Mouse (Mus musculus): Measurements from ENCODE around the gene Sgsm2. TPM values are rescaled to one million over a fixed set of nuclear protein-coding genes. Genes with fewer than 3 reads are reported as not detected.

Gene Sgsm2
- polyA plus RNA-seq, 1 experiment from 2014 or later, result 4.2 TPM

- H3K27me3 ChIP-seq (replicated peaks; ENCODE audit: control insufficient read depth, insufficient read depth, low read length), result no peaks in the 10 kb centered on the region
- peaks cover 30% of the 10 kb centered on the region for H3K4me1 ChIP-seq (ENCODE audit: control insufficient read depth, insufficient read depth, low read length)
- H3K36me3 ChIP-seq (ENCODE audit: control insufficient read depth, insufficient read depth, low read length), result peaks cover 20% of the 10 kb centered on the region
- H3K27ac ChIP-seq (ENCODE audit: low read length), result no peak overlapping the region
- no peaks in the 10 kb centered on the region for H3K9me3 ChIP-seq (ENCODE audit: control insufficient read depth, low read length)
- no peak for ATAC-seq
- no peak overlapping the region for H3K4me3 ChIP-seq (ENCODE audit: low read length)
- 92% methylated on average over 19 of the region's 19 CpGs for WGBS
- no peak overlapping the region for H3K4me2 ChIP-seq (ENCODE audit: low read depth, low read length)
- no peak overlapping the region for H3K9ac ChIP-seq (ENCODE audit: low read depth, low read length)
These were observed 56.8 kb downstream of the Sgsm2 start for GRCm38 (mm10) chr11:74839860-74840715.

- H3K27ac ChIP-seq (ENCODE audit: low read length), result peak overlapping the region; percentile 97
- whole genome bisulfite sequencing, result 35% methylated on average over 6 of the region's 6 CpGs
- H3K9ac ChIP-seq (ENCODE audit: low read depth, low read length), result no peak overlapping the region
- no peaks in the 10 kb centered on the region for H3K27me3 ChIP-seq (replicated peaks; ENCODE audit: control insufficient read depth, insufficient read depth, low read length)
- H3K4me3 ChIP-seq (ENCODE audit: low read length), result peak overlapping the region; percentile 59; the same call in 1 of the 2 replicates
- H3K9me3 ChIP-seq (ENCODE audit: control insufficient read depth, low read length), result no peaks in the 10 kb centered on the region
- peaks cover 13% of the 10 kb centered on the region for H3K36me3 ChIP-seq (ENCODE audit: control insufficient read depth, insufficient read depth, low read length)
- peaks cover 41% of the 10 kb centered on the region for H3K4me1 ChIP-seq (ENCODE audit: control insufficient read depth, insufficient read depth, low read length)
- peak overlapping the region; percentile 89 for H3K4me2 ChIP-seq (ENCODE audit: low read depth, low read length)
- ATAC-seq, result no peak
These were observed 57.9 kb downstream of the Sgsm2 start for GRCm38 (mm10) chr11:74838971-74839370.

DNA sequence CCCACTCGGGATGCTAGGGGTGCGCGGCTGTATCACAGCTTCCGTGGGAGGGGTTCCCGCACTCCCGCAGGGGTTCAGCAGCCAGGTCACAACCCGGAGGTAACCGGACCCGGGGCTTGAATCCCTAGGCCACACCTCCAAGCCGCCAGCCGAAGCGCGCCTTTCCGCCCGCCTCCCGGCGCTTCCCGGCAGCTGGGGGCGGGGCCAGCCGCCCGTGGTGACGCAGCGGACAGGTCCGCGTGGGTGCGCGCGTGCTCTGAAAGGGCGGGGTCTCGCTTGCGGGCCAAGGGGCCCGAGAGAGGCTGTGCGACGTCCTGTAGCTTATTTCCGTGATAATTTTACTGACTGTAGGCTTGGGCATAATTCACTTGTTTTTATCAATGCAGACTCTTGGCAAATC is 58.4 kb downstream of the Sgsm2 start:
- H3K27ac ChIP-seq (ENCODE audit: low read length), result peak overlapping the region; percentile 97
- H3K27me3 ChIP-seq (replicated peaks; ENCODE audit: control insufficient read depth, insufficient read depth, low read length), result no peaks in the 10 kb centered on the region
- H3K36me3 ChIP-seq (ENCODE audit: control insufficient read depth, insufficient read depth, low read length), result peaks cover 13% of the 10 kb centered on the region
- peaks cover 45% of the 10 kb centered on the region for H3K4me1 ChIP-seq (ENCODE audit: control insufficient read depth, insufficient read depth, low read length)
- peak; percentile 74 for ATAC-seq
- H3K9ac ChIP-seq (ENCODE audit: low read depth, low read length), result peak overlapping the region; percentile 71
- WGBS, result under 1% methylated on average over 32 of the region's 35 CpGs
- H3K4me2 ChIP-seq (ENCODE audit: low read depth, low read length), result peak overlapping the region; percentile 89
- H3K9me3 ChIP-seq (ENCODE audit: control insufficient read depth, low read length), result no peaks in the 10 kb centered on the region
- peak overlapping the region; percentile 59 for H3K4me3 ChIP-seq (ENCODE audit: low read length)

GRCm38 (mm10) chr11:74837694-74838431 is 59.0 kb downstream of the Sgsm2 start:
- H3K4me2 ChIP-seq (ENCODE audit: low read depth, low read length), result peak overlapping the region; percentile 89
- H3K27me3 ChIP-seq (replicated peaks; ENCODE audit: control insufficient read depth, insufficient read depth, low read length), result no peaks in the 10 kb centered on the region
- ATAC-seq, result peak; percentile 82
- H3K4me3 ChIP-seq (ENCODE audit: low read length), result peak overlapping the region; percentile 59
- peak overlapping the region; percentile 71 for H3K9ac ChIP-seq (ENCODE audit: low read depth, low read length)
- H3K27ac ChIP-seq (ENCODE audit: low read length), result peak overlapping the region; percentile 97
- under 1% methylated on average over 54 of the region's 54 CpGs for WGBS
- H3K9me3 ChIP-seq (ENCODE audit: control insufficient read depth, low read length), result no peaks in the 10 kb centered on the region
- peaks cover 7% of the 10 kb centered on the region for H3K36me3 ChIP-seq (ENCODE audit: control insufficient read depth, insufficient read depth, low read length)
- H3K4me1 ChIP-seq (ENCODE audit: control insufficient read depth, insufficient read depth, low read length), result peaks cover 45% of the 10 kb centered on the region

- Histone ChIP-seq H3K9ac (ENCODE audit: low read depth, low read length) (peak overlapping the region; percentile 71), H3K27me3 (replicated peaks; ENCODE audit: control insufficient read depth, insufficient read depth, low read length) (no peaks in the 10 kb centered on the region), H3K4me3 (ENCODE audit: low read length) (peak overlapping the region; percentile 59), H3K27ac (ENCODE audit: low read length) (peak overlapping the region; percentile 97), H3K4me1 (ENCODE audit: control insufficient read depth, insufficient read depth, low read length) (peaks cover 45% of the 10 kb centered on the region), H3K36me3 (ENCODE audit: control insufficient read depth, insufficient read depth, low read length) (peaks cover under 1% of the 10 kb centered on the region; the same call in 1 of the 2 replicates), H3K4me2 (ENCODE audit: low read depth, low read length) (peak overlapping the region; percentile 89), H3K9me3 (ENCODE audit: control insufficient read depth, low read length) (no peaks in the 10 kb centered on the region)
- ATAC-seq, result peak; percentile 0; the same call in 1 of the 2 replicates
- WGBS, result 44% methylated on average over 16 of the region's 16 CpGs
These were observed 59.7 kb downstream of the Sgsm2 start for GRCm38 (mm10) chr11:74837056-74837693.

DNA sequence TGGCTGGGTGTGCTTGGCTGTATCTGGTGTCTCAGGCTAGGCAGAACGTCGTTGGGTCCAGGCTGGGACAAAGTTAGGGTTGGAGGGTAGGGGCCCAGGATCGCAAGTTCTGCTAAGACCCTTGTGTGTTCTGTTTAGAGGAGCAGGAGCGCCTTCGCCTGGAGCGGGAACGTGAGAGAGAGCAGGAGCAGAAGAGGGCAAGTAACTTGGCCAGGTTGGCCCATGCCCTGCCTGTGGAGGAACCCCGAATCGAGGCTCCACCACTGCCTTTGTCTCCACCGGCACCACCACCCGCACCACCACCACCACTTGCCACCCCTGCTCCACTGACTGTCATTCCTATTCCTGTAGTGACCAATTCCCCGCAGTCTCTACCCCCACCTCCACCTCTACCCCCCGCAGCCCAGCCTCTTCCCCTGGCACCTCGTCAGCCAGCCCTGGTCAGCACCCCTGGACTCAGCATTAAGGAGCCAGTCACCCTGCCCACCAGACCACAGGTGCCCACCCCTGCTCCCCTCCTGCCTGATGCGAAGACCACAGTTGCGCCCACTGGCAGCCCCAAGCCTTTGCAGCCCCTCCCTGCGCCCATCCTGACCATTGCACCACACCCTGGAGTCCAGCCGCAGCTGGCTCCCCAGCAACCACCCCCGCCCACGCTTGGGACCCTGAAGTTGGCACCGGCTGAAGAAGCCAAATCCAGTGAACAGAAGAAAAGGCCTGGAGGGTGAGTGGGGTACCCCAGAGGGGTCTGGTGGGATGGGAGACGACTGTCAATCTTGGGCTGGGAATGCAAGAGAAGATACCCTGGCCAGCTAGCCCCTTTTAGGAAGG is 60.4 kb downstream of the Sgsm2 start:
- H3K4me3 ChIP-seq (ENCODE audit: low read length), result no peak overlapping the region
- no peaks in the 10 kb centered on the region for H3K36me3 ChIP-seq (ENCODE audit: control insufficient read depth, insufficient read depth, low read length)
- 93% methylated on average over 22 of the region's 22 CpGs for WGBS
- peaks cover 45% of the 10 kb centered on the region for H3K4me1 ChIP-seq (ENCODE audit: control insufficient read depth, insufficient read depth, low read length)
- no peaks in the 10 kb centered on the region for H3K27me3 ChIP-seq (replicated peaks; ENCODE audit: control insufficient read depth, insufficient read depth, low read length)
- no peak overlapping the region for H3K4me2 ChIP-seq (ENCODE audit: low read depth, low read length)
- H3K27ac ChIP-seq (ENCODE audit: low read length), result no peak overlapping the region
- H3K9me3 ChIP-seq (ENCODE audit: control insufficient read depth, low read length), result no peaks in the 10 kb centered on the region
- H3K9ac ChIP-seq (ENCODE audit: low read depth, low read length), result 0 out of 2 replicates have a peak overlapping the region, but pooled peaks have one; percentile 71
- no peak for ATAC-seq

DNA sequence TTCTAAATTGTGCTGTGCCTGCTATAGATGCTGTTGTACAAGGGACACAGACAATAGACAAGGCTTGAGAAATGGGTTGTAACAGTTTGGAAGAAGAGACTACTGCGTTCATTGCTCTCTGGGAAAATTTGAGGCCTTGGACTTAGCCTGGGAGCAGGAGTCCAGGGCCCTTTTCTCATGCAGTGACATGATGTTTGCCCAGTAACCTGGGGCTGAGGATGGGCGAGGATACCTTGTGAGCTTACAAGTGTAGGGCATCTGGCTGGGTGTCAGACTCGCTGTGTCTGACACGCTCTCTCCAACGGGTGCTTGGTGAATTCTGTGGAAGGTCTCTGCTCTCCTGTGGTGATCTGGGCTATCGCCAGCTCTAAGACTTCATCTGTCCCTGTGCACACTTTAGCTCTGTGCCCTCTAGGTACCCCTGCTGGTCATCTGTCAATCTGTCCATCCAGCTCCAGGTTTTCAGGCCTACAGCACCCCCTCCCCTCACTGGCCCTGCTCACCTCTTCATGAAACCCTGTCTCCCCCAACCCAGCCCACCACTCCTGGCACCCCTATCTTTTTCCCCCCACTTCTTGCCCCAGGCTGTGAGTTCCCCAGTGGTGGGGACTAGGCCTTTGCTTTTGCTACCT is 61.2 kb downstream of the Sgsm2 start:
- no peak overlapping the region for H3K9ac ChIP-seq (ENCODE audit: low read depth, low read length)
- ATAC-seq, result no peak
- no peaks in the 10 kb centered on the region for H3K9me3 ChIP-seq (ENCODE audit: control insufficient read depth, low read length)
- H3K36me3 ChIP-seq (ENCODE audit: control insufficient read depth, insufficient read depth, low read length), result no peaks in the 10 kb centered on the region
- H3K4me3 ChIP-seq (ENCODE audit: low read length), result no peak overlapping the region
- no peaks in the 10 kb centered on the region for H3K27me3 ChIP-seq (replicated peaks; ENCODE audit: control insufficient read depth, insufficient read depth, low read length)
- H3K4me1 ChIP-seq (ENCODE audit: control insufficient read depth, insufficient read depth, low read length), result peaks cover 45% of the 10 kb centered on the region
- peak overlapping the region; percentile 28; the same call in 1 of the 2 replicates for H3K27ac ChIP-seq (ENCODE audit: low read length)
- H3K4me2 ChIP-seq (ENCODE audit: low read depth, low read length), result no peak overlapping the region
- WGBS, result 88% methylated on average over 6 of the region's 6 CpGs

DNA sequence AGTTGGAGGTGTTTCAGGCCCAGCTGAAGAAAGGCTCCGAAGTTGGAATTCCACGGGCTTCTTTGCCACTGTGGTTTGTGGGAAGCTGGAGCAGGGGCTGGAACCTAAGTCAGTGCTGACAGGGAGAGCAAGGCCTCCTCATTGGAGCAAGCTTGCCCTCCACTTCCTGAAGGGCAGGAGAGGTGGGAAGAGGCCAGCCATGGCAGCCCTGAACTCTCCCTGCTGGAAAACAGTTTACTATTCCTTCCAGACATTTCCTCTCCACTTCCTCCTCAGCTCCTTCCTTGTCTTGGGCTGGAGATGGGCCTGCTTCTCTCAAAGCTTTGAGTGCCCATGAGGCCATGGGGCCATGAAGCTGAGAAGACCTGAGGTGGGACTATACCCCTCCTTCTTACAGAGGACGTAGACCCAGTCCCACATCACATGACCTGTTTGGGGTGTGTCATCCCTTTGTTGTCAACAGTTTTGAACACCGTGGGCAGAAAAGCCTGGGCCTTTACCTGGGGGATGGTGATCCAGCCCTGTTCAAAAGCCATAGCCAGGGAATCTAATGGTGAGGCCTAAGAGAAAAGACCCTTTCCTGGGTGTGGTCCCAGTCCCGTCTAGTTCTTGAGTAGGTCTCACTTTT is 62.1 kb downstream of the Sgsm2 start:
- H3K27ac ChIP-seq (ENCODE audit: low read length), result peak overlapping the region; percentile 87
- no peaks in the 10 kb centered on the region for H3K36me3 ChIP-seq (ENCODE audit: control insufficient read depth, insufficient read depth, low read length)
- H3K4me3 ChIP-seq (ENCODE audit: low read length), result no peak overlapping the region
- no peak for ATAC-seq
- H3K9me3 ChIP-seq (ENCODE audit: control insufficient read depth, low read length), result no peaks in the 10 kb centered on the region
- 35% methylated on average over 5 of the region's 5 CpGs for WGBS
- no peaks in the 10 kb centered on the region for H3K27me3 ChIP-seq (replicated peaks; ENCODE audit: control insufficient read depth, insufficient read depth, low read length)
- H3K4me1 ChIP-seq (ENCODE audit: control insufficient read depth, insufficient read depth, low read length), result peaks cover 45% of the 10 kb centered on the region
- H3K4me2 ChIP-seq (ENCODE audit: low read depth, low read length), result no peak overlapping the region
- H3K9ac ChIP-seq (ENCODE audit: low read depth, low read length), result peak overlapping the region; percentile 34

Measured in intestine, embryonic 16.5 days (tissue).